Mouse (Mus musculus) E14TG2a.4 (cell line): ENCODE measurements around the gene Ndel1.

Experiments
- CTCF ChIP-seq: conservative IDR thresholded peaks from 2 replicates; pipeline ENCODE4 v1.5.1; 2014; ENCODE audit warnings: low read length
- POU5F1 ChIP-seq: IDR thresholded peaks from 2 replicates; pipeline ENCODE4 v1.6.1; 2014; ENCODE audit warnings: low read length, borderline replicate concordance

GRCm38 (mm10) chr11:68839606-68840005, 32.1 kb downstream of the Ndel1 start:
- TF ChIP-seq CTCF (no peak), POU5F1 (no peak)
